Mouse (Mus musculus) forebrain, embryonic 14.5 days (tissue): Measurements from ENCODE around the gene 2410004P03Rik. TPM values are rescaled to one million over a fixed set of nuclear protein-coding genes. Genes with fewer than 3 reads are reported as not detected.
A peak's percentile ranks its signal among the peaks of the same experiment; 100 is the strongest.

ENCODE experiments used
- ATAC-seq: fragments of 200-750 bp; cut with Nextera tagmentation; 2 replicates; pipeline ENCODE4 v1.8.0; 2017; ENCODE audit warnings: mild to moderate bottlenecking, moderate library complexity
- DNase-seq: peaks from one replicate; pipeline ENCODE4 v3.0.0-alpha.2; 2015; ENCODE audit warnings: low spot score
- H3K27ac ChIP-seq: fragments of 300-500 bp; sonication (generic); 2 replicates; pipeline ENCODE4 v1.5.1; 2014; ENCODE audit warnings: low read depth, mild to moderate bottlenecking, control low read depth, low read length, moderate library complexity
- H3K27me3 ChIP-seq: fragments of 300-500 bp; sonication (generic); replicated peaks from 2 replicates; pipeline ENCODE4 v1.6.1; 2014; ENCODE audit warnings: low read length, control low read depth, mixed read lengths; ENCODE audit not compliant: control insufficient read depth, insufficient read depth
- H3K36me3 ChIP-seq: fragments of 300-500 bp; sonication (generic); 2 replicates; pipeline ENCODE4 v1.6.1; 2014; ENCODE audit warnings: low read length, control low read depth; ENCODE audit not compliant: control insufficient read depth, insufficient read depth
- H3K4me1 ChIP-seq: fragments of 300-500 bp; sonication (generic); 2 replicates; pipeline ENCODE4 v1.6.1; 2014; ENCODE audit warnings: antibody characterized with exemption, low read length, control low read depth; ENCODE audit not compliant: control insufficient read depth, insufficient read depth
- H3K4me2 ChIP-seq: fragments of 300-500 bp; sonication (generic); 2 replicates; pipeline ENCODE4 v1.6.1; 2014; ENCODE audit warnings: mild to moderate bottlenecking, control low read depth, low read length
- H3K4me3 ChIP-seq: fragments of 300-500 bp; sonication (generic); 2 replicates; pipeline ENCODE4 v1.5.1; 2014; ENCODE audit warnings: low read depth, low read length, control low read depth
- H3K9ac ChIP-seq: fragments of 300-500 bp; sonication (generic); 2 replicates; pipeline ENCODE4 v1.6.1; 2014; ENCODE audit warnings: mild to moderate bottlenecking, low read length, control low read depth, moderate library complexity
- H3K9me3 ChIP-seq: fragments of 300-500 bp; sonication (generic); replicated peaks from 2 replicates; pipeline ENCODE4 v1.6.1; 2016; ENCODE audit warnings: low read length, control low read depth, mixed read lengths; ENCODE audit not compliant: control insufficient read depth
- WGBS: fragments of 180-500 bp; shearing (Covaris S2); extraction: QIAGEN DNeasy Blood & Tissue Kit; methylation state at CpG from one replicate; pipeline ENCODE4 v1.1.7; 2014; 5-methylcytosine and 5-hydroxymethylcytosine counted together
- polyA plus RNA-seq: library from polyadenylated mRNA; unstranded; fragments of >200 nt; fragmentation: Nextera tagmentation; extraction: Ambion mirVana; gene quantifications from 2 replicates; pipeline ENCODE4 v1.2.1, GENCODE M21; 2014

2410004P03Rik gene
- polyA plus RNA-seq, 1 experiment from 2014 or later = 2.8 TPM

DNA sequence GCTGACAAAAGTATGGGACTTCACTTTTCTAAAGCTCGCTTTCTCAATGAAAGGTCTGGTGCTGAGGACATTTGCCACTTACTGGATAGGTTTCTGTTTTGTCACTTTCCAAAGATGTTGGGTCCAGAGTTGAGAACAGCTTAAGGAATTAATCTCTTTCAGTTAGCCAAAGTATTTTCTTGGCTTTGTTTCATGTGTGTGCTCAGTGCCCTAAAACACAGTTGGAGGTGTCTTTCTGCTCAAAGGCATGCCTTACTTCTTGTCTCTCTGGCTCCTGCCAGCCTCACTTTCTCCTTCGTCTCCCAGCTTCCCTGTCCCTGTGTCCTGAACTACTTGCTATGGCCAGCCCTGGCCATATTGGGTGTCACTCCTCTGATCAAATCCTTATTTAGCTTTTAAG is 20.2 kb downstream of the 2410004P03Rik start:
- Histone ChIP-seq H3K9ac (no peak overlapping the region), H3K4me3 (no peak overlapping the region), H3K27ac (no peak overlapping the region), H3K27me3 (no peaks in the 10 kb centered on the region), H3K4me2 (no peak overlapping the region), H3K4me1 (no peaks in the 10 kb centered on the region), H3K9me3 (no peaks in the 10 kb centered on the region), H3K36me3 (peaks cover 4% of the 10 kb centered on the region; the same call in 1 of the 2 replicates)
- ATAC-seq = no peak
- 77% methylated on average over 2 of the region's 2 CpGs for WGBS
- no peak for DNase-seq

DNA sequence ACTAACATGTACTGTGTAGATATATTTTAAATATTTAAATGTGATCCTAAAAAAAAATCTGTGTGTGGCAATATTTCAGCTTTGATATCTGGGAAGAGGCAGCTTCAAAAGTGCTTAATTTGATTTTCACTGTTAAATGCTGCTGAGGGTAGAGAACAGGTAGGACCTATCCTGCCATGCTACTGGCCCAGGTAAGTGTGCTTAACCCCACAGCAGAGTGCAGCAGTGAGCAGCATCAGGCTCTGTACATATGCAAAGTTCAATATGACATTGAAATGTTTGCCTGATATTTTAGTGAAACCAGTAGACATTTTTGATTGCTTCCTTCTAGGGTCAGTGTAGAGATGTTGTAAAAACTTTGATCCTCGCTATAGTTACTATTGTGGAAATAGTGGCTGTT is 25.7 kb downstream of the 2410004P03Rik start:
- WGBS = 95% methylated on average over 1 of the region's 1 CpGs
- H3K4me3 ChIP-seq = no peak overlapping the region
- peaks cover 19% of the 10 kb centered on the region for H3K36me3 ChIP-seq
- no peak overlapping the region for H3K4me2 ChIP-seq
- H3K9ac ChIP-seq = no peak overlapping the region
- no peak for ATAC-seq
- no peak overlapping the region for H3K27ac ChIP-seq
- no peaks in the 10 kb centered on the region for H3K9me3 ChIP-seq
- no peak for DNase-seq
- no peaks in the 10 kb centered on the region for H3K4me1 ChIP-seq
- no peaks in the 10 kb centered on the region for H3K27me3 ChIP-seq

DNA sequence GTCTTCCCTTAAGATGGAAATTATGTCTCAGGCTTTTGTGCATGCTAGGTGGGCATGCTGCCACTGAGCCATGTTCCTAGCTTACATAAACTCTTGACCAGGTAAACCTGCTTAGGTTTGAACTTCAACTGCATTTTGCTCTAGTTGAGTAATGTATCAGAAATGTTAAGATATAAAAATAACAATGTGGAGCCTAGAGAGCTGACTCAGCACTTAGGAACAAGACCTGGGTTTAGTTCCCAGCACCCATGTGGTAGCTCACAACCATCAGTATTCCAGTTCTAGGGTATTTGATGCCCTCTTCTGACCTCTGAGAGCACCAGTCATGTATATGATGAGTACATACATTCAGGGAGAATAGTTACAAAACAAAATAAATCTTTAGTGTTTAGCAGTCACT is 34.4 kb downstream of the 2410004P03Rik start:
- no peak overlapping the region for H3K9ac ChIP-seq
- H3K27ac ChIP-seq = no peak overlapping the region
- peaks cover 76% of the 10 kb centered on the region for H3K36me3 ChIP-seq
- no peak overlapping the region for H3K4me2 ChIP-seq
- H3K4me3 ChIP-seq = no peak overlapping the region
- no peak for ATAC-seq
- H3K9me3 ChIP-seq = no peaks in the 10 kb centered on the region
- H3K4me1 ChIP-seq = no peaks in the 10 kb centered on the region
- no peaks in the 10 kb centered on the region for H3K27me3 ChIP-seq
- no peak for DNase-seq

DNA sequence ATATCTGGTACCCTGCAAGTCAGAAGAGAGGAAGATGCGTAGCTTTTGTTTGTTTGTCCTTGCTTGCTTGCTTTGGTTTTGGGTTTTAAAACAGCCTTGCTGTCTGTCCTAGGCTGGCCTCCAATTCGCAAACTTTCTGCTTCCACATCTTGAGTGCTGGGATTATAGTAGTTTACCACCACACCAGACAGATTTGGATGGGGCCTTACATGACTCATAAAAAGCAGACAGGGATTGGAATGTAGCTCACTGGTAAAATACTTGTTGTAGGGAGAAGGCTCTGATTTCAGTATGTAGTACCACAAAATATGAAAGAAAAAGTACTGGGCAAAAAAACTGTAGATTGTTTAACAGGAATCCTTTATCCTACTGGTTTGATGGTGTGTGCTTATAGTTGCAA is 44.7 kb downstream of the 2410004P03Rik start:
- no peak for ATAC-seq
- H3K27me3 ChIP-seq = no peaks in the 10 kb centered on the region
- H3K9me3 ChIP-seq = no peaks in the 10 kb centered on the region
- H3K4me3 ChIP-seq = no peak overlapping the region
- H3K4me2 ChIP-seq = no peak overlapping the region
- 99% methylated on average over 2 of the region's 2 CpGs for WGBS
- H3K4me1 ChIP-seq = no peaks in the 10 kb centered on the region
- peaks cover 47% of the 10 kb centered on the region for H3K36me3 ChIP-seq
- no peak for DNase-seq
- no peak overlapping the region for H3K27ac ChIP-seq
- H3K9ac ChIP-seq = no peak overlapping the region

DNA sequence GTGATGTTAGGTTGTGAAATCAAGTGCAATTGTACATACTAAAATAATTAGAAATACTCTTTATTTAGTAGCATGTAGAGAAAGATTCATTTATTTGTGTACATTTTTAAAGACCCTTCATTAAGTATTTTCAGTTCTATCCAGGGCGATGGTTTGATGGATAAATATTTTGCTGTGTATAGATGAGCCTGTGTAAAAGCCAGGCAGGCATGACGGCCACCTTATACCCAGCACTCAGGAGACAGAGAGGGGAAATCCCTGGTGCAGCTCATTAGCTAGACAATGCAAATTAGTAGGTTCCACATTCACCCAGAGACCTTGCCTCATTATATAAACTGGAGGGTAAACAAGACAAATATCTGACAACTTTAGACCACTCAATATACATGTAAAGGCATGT is 48.2 kb downstream of the 2410004P03Rik start:
- WGBS = 53% methylated on average over 2 of the region's 2 CpGs
- no peaks in the 10 kb centered on the region for H3K9me3 ChIP-seq
- ATAC-seq = no peak
- H3K4me2 ChIP-seq = no peak overlapping the region
- H3K4me3 ChIP-seq = no peak overlapping the region
- no peak overlapping the region for H3K27ac ChIP-seq
- no peak overlapping the region for H3K9ac ChIP-seq
- no peaks in the 10 kb centered on the region for H3K27me3 ChIP-seq
- H3K4me1 ChIP-seq = no peaks in the 10 kb centered on the region
- H3K36me3 ChIP-seq = peaks cover 51% of the 10 kb centered on the region
- DNase-seq = no peak

DNA sequence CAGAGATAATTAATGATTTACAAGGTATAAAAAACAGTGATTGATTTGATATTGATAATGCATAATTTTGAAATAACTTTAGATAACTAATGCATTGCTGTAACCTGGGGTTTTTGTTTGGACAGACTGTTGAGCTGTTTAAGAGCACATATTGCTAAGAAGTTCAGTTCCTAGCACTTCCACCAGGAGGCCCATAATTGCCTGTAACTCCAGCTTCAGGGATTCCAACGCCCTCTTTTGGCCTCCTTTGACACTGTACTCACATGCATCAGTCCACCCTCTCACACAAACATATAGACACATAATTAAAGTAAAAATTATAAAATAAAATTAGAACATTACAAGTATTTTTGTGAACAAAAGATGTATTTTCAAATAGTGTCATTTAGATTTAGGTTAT is 52.7 kb downstream of the 2410004P03Rik start:
- 71% methylated on average over 1 of the region's 1 CpGs for WGBS
- no peak for ATAC-seq
- H3K4me2 ChIP-seq = no peak overlapping the region
- no peak overlapping the region for H3K9ac ChIP-seq
- no peaks in the 10 kb centered on the region for H3K27me3 ChIP-seq
- no peaks in the 10 kb centered on the region for H3K4me1 ChIP-seq
- peak; percentile 18 for DNase-seq
- peaks cover 50% of the 10 kb centered on the region for H3K36me3 ChIP-seq
- no peaks in the 10 kb centered on the region for H3K9me3 ChIP-seq
- no peak overlapping the region for H3K27ac ChIP-seq
- no peak overlapping the region for H3K4me3 ChIP-seq

Other genes starting within 250 kb of the 2410004P03Rik start
- 0.17 and 0.46 TPM in 2 replicates for gene Greb1, start 210.8 kb downstream of the 2410004P03Rik start, polyA plus RNA-seq
- 33.9 and 36.4 TPM in 2 replicates for gene E2f6, start 200.8 kb downstream of the 2410004P03Rik start, polyA plus RNA-seq
- gene Rock2, start 116.8 kb downstream of the 2410004P03Rik start, polyA plus RNA-seq = 12.1 and 13.8 TPM in 2 replicates
- gene Pqlc3, start 11.3 kb downstream of the 2410004P03Rik start, polyA plus RNA-seq = 0.94 and 2.1 TPM in 2 replicates
- gene Kcnf1, start 165.2 kb upstream of the 2410004P03Rik start, polyA plus RNA-seq = 1.9 and 2.6 TPM in 2 replicates